7 mouse cellular contexts compared by ENCODE assay signal in genomic region chr17:87331336-87332141, GRCm38 (mm10). TPM values are rescaled to one million over a fixed set of nuclear protein-coding genes. Genes with fewer than 3 reads are reported as not detected.
DNase-seq lines count a peak whose midpoint lies in the region; ATAC-seq and TF ChIP-seq lines count a peak whose summit lies in the region.

No protein-coding gene starts in this region.

- H3K4me2 ChIP-seq in lung, embryonic 14.5 days: peak overlapping the region; percentile 43
- H3K4me2 ChIP-seq in forebrain, embryonic 11.5 days (ENCODE audit: low read depth, low read length, severe bottlenecking): peak overlapping the region; percentile 38; the same call in 1 of the 2 replicates
- H3K4me2 ChIP-seq in limb, embryonic 12.5 days: peak overlapping the region; percentile 44
- peak overlapping the region; percentile 8 for H3K4me2 ChIP-seq in stomach, embryonic 15.5 days

- peaks cover 8% of the 10 kb centered on the region for H3K4me1 ChIP-seq in lung, embryonic 14.5 days (ENCODE audit: insufficient read depth)
- H3K4me1 ChIP-seq in forebrain, embryonic 11.5 days (replicated peaks; ENCODE audit: control insufficient read depth, insufficient read depth, low read length): peaks cover 19% of the 10 kb centered on the region
- H3K4me1 ChIP-seq in limb, embryonic 12.5 days (replicated peaks): peaks cover 34% of the 10 kb centered on the region
- H3K4me1 ChIP-seq in stomach, embryonic 15.5 days: peaks cover 22% of the 10 kb centered on the region

- no peak for ATAC-seq in lung, embryonic 14.5 days (ENCODE audit: insufficient read depth)
- no peak; the same call in 1 of the 2 replicates for ATAC-seq in forebrain, embryonic 11.5 days (replicated peaks; ENCODE audit: low FRiP score)
- no peak for ATAC-seq in limb, embryonic 12.5 days (ENCODE audit: insufficient number of reproducible peaks, insufficient read depth, low FRiP score, low TSS enrichment, low read depth)
- ATAC-seq in stomach, embryonic 15.5 days (ENCODE audit: insufficient read depth, low FRiP score, low read depth): no peak

- no peak overlapping the region for H3K27ac ChIP-seq in lung, embryonic 14.5 days (ENCODE audit: low read depth)
- H3K27ac ChIP-seq in forebrain, embryonic 11.5 days (ENCODE audit: low read depth, low read length): no peak overlapping the region
- H3K27ac ChIP-seq in limb, embryonic 12.5 days: no peak overlapping the region
- H3K27ac ChIP-seq in stomach, embryonic 15.5 days: peak overlapping the region; percentile 42

- H3K9me3 ChIP-seq in lung, embryonic 14.5 days (ENCODE audit: low read depth, low read length): no peaks in the 10 kb centered on the region
- no peaks in the 10 kb centered on the region for H3K9me3 ChIP-seq in forebrain, embryonic 11.5 days (ENCODE audit: control insufficient read depth, low read length)
- peaks cover 4% of the 10 kb centered on the region; the same call in 1 of the 2 replicates for H3K9me3 ChIP-seq in limb, embryonic 12.5 days
- no peaks in the 10 kb centered on the region for H3K9me3 ChIP-seq in stomach, embryonic 15.5 days

- no peaks in the 10 kb centered on the region for H3K36me3 ChIP-seq in lung, embryonic 14.5 days (ENCODE audit: insufficient read depth)
- H3K36me3 ChIP-seq in forebrain, embryonic 11.5 days (ENCODE audit: control insufficient read depth, insufficient read depth, low read length): no peaks in the 10 kb centered on the region
- no peaks in the 10 kb centered on the region for H3K36me3 ChIP-seq in limb, embryonic 12.5 days
- H3K36me3 ChIP-seq in stomach, embryonic 15.5 days: no peaks in the 10 kb centered on the region

- H3K27me3 ChIP-seq in lung, embryonic 14.5 days (ENCODE audit: insufficient read depth, low read length): no peaks in the 10 kb centered on the region; the same call in 1 of the 2 replicates
- no peaks in the 10 kb centered on the region for H3K27me3 ChIP-seq in forebrain, embryonic 11.5 days (ENCODE audit: control insufficient read depth, insufficient read depth, low read length)
- H3K27me3 ChIP-seq in limb, embryonic 12.5 days: peaks cover 37% of the 10 kb centered on the region
- no peaks in the 10 kb centered on the region for H3K27me3 ChIP-seq in stomach, embryonic 15.5 days (replicated peaks)

- no peak overlapping the region for H3K9ac ChIP-seq in lung, embryonic 14.5 days
- no peak overlapping the region for H3K9ac ChIP-seq in forebrain, embryonic 11.5 days (ENCODE audit: low read length)
- H3K9ac ChIP-seq in limb, embryonic 12.5 days (replicated peaks): no peak overlapping the region
- H3K9ac ChIP-seq in stomach, embryonic 15.5 days: no peak overlapping the region

- 34% methylated on average over 11 of the region's 11 CpGs for WGBS in lung, embryonic 14.5 days
- 53% methylated on average over 11 of the region's 11 CpGs for WGBS in forebrain, embryonic 11.5 days
- WGBS in limb, embryonic 12.5 days: 43% methylated on average over 11 of the region's 11 CpGs
- 37% methylated on average over 11 of the region's 11 CpGs for WGBS in stomach, embryonic 15.5 days

- no peak for TF ChIP-seq CTCF in lung, embryonic 14.5 days (IDR thresholded peaks at IDR 0.05; ENCODE audit: low read depth)

- no peak for DNase-seq in lung, embryonic 14.5 days
- DNase-seq in lung, adult 18-20 months: no peak
- no peak for DNase-seq in forebrain, embryonic 11.5 days (ENCODE audit: low spot score)
- no peak for DNase-seq in thymus, postnatal 4 days
- DNase-seq in layer of hippocampus, adult 18-20 months (ENCODE audit: low spot score in 2 of 2): no peak

- H3K4me3 ChIP-seq in lung, embryonic 14.5 days (ENCODE audit: low read depth, low read length): no peak overlapping the region
- no peak overlapping the region for H3K4me3 ChIP-seq in forebrain, embryonic 11.5 days (ENCODE audit: low read depth, low read length)
- no peak overlapping the region for H3K4me3 ChIP-seq in limb, embryonic 12.5 days (replicated peaks)
- no peak overlapping the region for H3K4me3 ChIP-seq in stomach, embryonic 15.5 days (replicated peaks)

RNA-seq across cellular contexts. Expression of gene Ttc7, which starts 48.9 kb away (rescaled TPM):
- 2.8 and 3.6 TPM in 2 replicates for polyA plus RNA-seq in lung, embryonic 14.5 days (2014; fragmentation: Nextera tagmentation; extraction: Ambion mirVana)
- polyA plus RNA-seq in forebrain, embryonic 11.5 days (2014; fragmentation: Nextera tagmentation; extraction: Ambion mirVana): 4.2 and 4.3 TPM in 2 replicates
- polyA plus RNA-seq in limb, embryonic 12.5 days (2016; fragmentation: Nextera tagmentation; extraction: Ambion mirVana): 4.4 and 4.9 TPM in 2 replicates
- polyA plus RNA-seq in stomach, embryonic 15.5 days (2015; fragmentation: Nextera tagmentation; extraction: Ambion mirVana): 12.2 and 13.1 TPM in 2 replicates
- 1 to 10 TPM; 7.5 to 8.0 TPM for total RNA-seq in layer of hippocampus, adult 18-20 months (2021)
